In genomic region chr15:82968449-82968848, GRCm38 (mm10) we compare ENCODE assay signal across 7 mouse cellular contexts. TPM values are rescaled to one million over a fixed set of nuclear protein-coding genes. Genes with fewer than 3 reads are reported as not detected.
DNase-seq lines count a peak whose midpoint lies in the region; ATAC-seq and TF ChIP-seq lines count a peak whose summit lies in the region.

No protein-coding gene starts in this region.

- H3K4me2 ChIP-seq in liver, embryonic 11.5 days: peak overlapping the region; percentile 52

- intact Hi-C loops in left cerebral cortex, postnatal 25 days (cut with DNase I): no loop called here

- peak; percentile 36 to 58 for DNase-seq in left cerebral cortex, adult 18-20 months (ENCODE audit: low spot score in 2 of 2)
- DNase-seq in left cerebral cortex, postnatal 25 days (ENCODE audit: low spot score in 2 of 2): no peak
- peak; percentile 90 for DNase-seq in cerebellum, adult 9-11 months
- DNase-seq in hindbrain, embryonic 10.5 days (ENCODE audit: low spot score): peak; percentile 68
- DNase-seq in liver, embryonic 11.5 days (ENCODE audit: low spot score): no peak
- DNase-seq in thymus, adult 2 months: peak; percentile 78
- DNase-seq in lung, adult 2 months: no peak

- no peak for TF ChIP-seq POLR2A in thymus, adult 2 months (IDR thresholded peaks at IDR 0.05; ENCODE audit: control insufficient read depth, extremely low read depth, insufficient read depth, low read length, poor library complexity)
- TF ChIP-seq POLR2A in lung, adult 2 months (IDR thresholded peaks at IDR 0.05; ENCODE audit: borderline replicate concordance, extremely low read depth, low read depth, low read length): no peak

- ATAC-seq in liver, embryonic 11.5 days (replicated peaks; ENCODE audit: low FRiP score): no peak

- H3K4me1 ChIP-seq in hindbrain, embryonic 10.5 days (replicated peaks): peaks cover 38% of the 10 kb centered on the region
- peaks cover 20% of the 10 kb centered on the region for H3K4me1 ChIP-seq in liver, embryonic 11.5 days (replicated peaks; ENCODE audit: control insufficient read depth, insufficient read depth, low read length)
- peaks cover 39% of the 10 kb centered on the region for H3K4me1 ChIP-seq in thymus, adult 2 months (replicated peaks; ENCODE audit: control insufficient read depth, insufficient read depth, low read length)
- H3K4me1 ChIP-seq in lung, adult 2 months (ENCODE audit: control insufficient read depth, insufficient read depth, low read length): no peaks in the 10 kb centered on the region

- 1% methylated on average over 22 of the region's 22 CpGs for WGBS in hindbrain, embryonic 10.5 days
- WGBS in liver, embryonic 11.5 days: 7% methylated on average over 22 of the region's 22 CpGs
- 2% methylated on average over 22 of the region's 22 CpGs for WGBS in thymus, adult 2 months
- 13% methylated on average over 20 of the region's 22 CpGs for WGBS in lung, adult 2 months

- peak overlapping the region; percentile 79 for H3K27ac ChIP-seq in hindbrain, embryonic 10.5 days
- H3K27ac ChIP-seq in liver, embryonic 11.5 days (ENCODE audit: low read depth, low read length): peak overlapping the region; percentile 63
- H3K27ac ChIP-seq in thymus, adult 2 months (ENCODE audit: control insufficient read depth, insufficient read depth, low read length): no peak overlapping the region

- 0 out of 2 replicates have a peak, but pooled peaks have one; percentile 32 for TF ChIP-seq CTCF in thymus, adult 2 months (IDR thresholded peaks at IDR 0.05; ENCODE audit: borderline replicate concordance, control insufficient read depth, extremely low read depth, insufficient read depth, low read length, poor library complexity)
- no peak for TF ChIP-seq CTCF in lung, adult 2 months (IDR thresholded peaks at IDR 0.05; ENCODE audit: insufficient read depth, low read length)

- H3K9ac ChIP-seq in liver, embryonic 11.5 days (ENCODE audit: low read depth, low read length): peak overlapping the region; percentile 28; the same call in 1 of the 2 replicates

- peak overlapping the region; percentile 41 for H3K4me3 ChIP-seq in hindbrain, embryonic 10.5 days
- peak overlapping the region; percentile 24 for H3K4me3 ChIP-seq in liver, embryonic 11.5 days (ENCODE audit: low read depth, low read length)
- H3K4me3 ChIP-seq in thymus, adult 2 months (ENCODE audit: control insufficient read depth, insufficient read depth, low read length): 0 out of 2 replicates have a peak overlapping the region, but pooled peaks have one; percentile 4
- H3K4me3 ChIP-seq in lung, adult 2 months (replicated peaks; ENCODE audit: extremely low read depth, low read depth, low read length): no peak overlapping the region

- H3K36me3 ChIP-seq in hindbrain, embryonic 10.5 days: no peaks in the 10 kb centered on the region
- H3K36me3 ChIP-seq in liver, embryonic 11.5 days (ENCODE audit: control insufficient read depth, insufficient read depth, low read length): no peaks in the 10 kb centered on the region
- no peaks in the 10 kb centered on the region for H3K36me3 ChIP-seq in thymus, adult 2 months (ENCODE audit: control insufficient read depth, insufficient read depth, low read length)

- peaks cover 82% of the 10 kb centered on the region for H3K27me3 ChIP-seq in hindbrain, embryonic 10.5 days (ENCODE audit: insufficient read depth, poor library complexity, severe bottlenecking)
- peaks cover 45% of the 10 kb centered on the region for H3K27me3 ChIP-seq in liver, embryonic 11.5 days (replicated peaks; ENCODE audit: control insufficient read depth, insufficient read depth, low read length)
- H3K27me3 ChIP-seq in thymus, adult 2 months (ENCODE audit: control insufficient read depth, insufficient read depth, low read length): no peaks in the 10 kb centered on the region

- H3K9me3 ChIP-seq in hindbrain, embryonic 10.5 days: no peaks in the 10 kb centered on the region
- no peaks in the 10 kb centered on the region for H3K9me3 ChIP-seq in liver, embryonic 11.5 days (ENCODE audit: control insufficient read depth, low read length)

RNA-seq across cellular contexts. Expression of gene Tcf20, which starts 19.2 kb away (rescaled TPM):
- 100 to 1,000 TPM; 233 to 245 TPM for total RNA-seq in left cerebral cortex, adult 18-20 months (2021)
- total RNA-seq in left cerebral cortex, postnatal 25 days (2021): 100 to 1,000 TPM; 181 to 193 TPM
- 6.7 and 6.9 TPM in 2 replicates for polyA plus RNA-seq in hindbrain, embryonic 10.5 days (2016; fragmentation: Nextera tagmentation; extraction: Ambion mirVana)
- 6.4 and 7.1 TPM in 2 replicates for polyA plus RNA-seq in liver, embryonic 11.5 days (2014; fragmentation: Nextera tagmentation; extraction: Ambion mirVana)
- polyA plus RNA-seq in thymus, adult 2 months (2012; rRNA removed): 48.7 and 69.3 TPM in 2 replicates
- polyA plus RNA-seq in lung, adult 2 months (2012; rRNA removed): 12.6 and 16.8 TPM in 2 replicates

Comparison
In these comparisons a context has a peak if more than half of its experiments do, and no peak if none do; other contexts are left out.
1. DNase-seq: peak in left cerebral cortex, adult 18-20 months (2 of 2), cerebellum, adult 9-11 months (single experiment), hindbrain, embryonic 10.5 days (single experiment) and thymus, adult 2 months (single experiment); none in left cerebral cortex, postnatal 25 days (0 of 2), liver, embryonic 11.5 days (single experiment) and lung, adult 2 months (single experiment).